Mouse (Mus musculus) NIH3T3 (cell line): ENCODE results near the gene Olfr1369-ps1.
"Not testable (repeated sequence)": the region's sequence is repeated elsewhere in the genome, so short reads cannot be mapped to it uniquely, and the experiment has no call there.

Source experiments
- DNase-seq: peaks from one replicate; pipeline ENCODE4 v3.0.0-alpha.2; 2012; ENCODE audit warnings: low read depth

The Olfr1369-ps1 gene

DNA sequence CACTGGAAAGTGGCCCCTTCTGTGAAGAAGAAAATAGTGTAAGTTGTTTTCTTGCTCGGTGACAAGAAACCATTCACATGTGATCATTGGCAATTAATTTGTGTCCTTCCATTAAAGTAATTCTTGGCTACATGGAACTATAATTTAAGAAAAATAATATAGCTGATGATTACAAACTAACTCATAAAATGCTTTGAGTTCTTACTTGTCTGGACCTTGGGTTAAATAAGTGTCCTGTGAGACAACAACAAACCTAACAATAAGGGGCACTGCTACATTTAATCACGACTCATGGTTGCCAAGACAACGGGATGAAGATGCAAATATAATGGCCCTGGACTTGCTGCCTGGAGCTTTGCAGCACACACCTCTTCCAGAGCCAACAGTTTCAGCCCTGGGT, at the start of gene Olfr1369-ps1:
Olfr1369-ps1 (plus strand) TSS at position 301 of the 400 bp plus-strand sequence.
- not testable (repeated sequence) for DNase-seq

DNA sequence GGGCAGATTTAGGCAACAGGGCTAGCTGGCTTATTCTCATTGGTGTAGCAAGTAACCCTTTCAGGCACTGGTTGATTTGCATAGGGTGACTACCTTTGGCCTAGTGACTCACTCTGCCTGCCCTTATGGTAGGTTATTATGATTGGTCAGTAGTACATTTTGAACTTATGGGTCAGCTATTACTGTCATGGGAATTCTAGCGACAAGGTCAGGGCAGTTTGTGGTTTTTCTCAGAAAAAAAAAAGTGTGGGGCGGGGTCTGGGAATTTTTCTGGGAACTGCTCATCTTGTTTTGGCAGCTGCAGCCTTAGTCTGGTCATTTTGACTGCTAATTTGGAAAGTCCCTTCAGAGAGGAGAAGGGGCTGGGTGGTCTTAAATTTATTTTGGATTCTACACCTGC, 45.3 kb upstream of the Olfr1369-ps1 start:
- no peak for DNase-seq

DNA sequence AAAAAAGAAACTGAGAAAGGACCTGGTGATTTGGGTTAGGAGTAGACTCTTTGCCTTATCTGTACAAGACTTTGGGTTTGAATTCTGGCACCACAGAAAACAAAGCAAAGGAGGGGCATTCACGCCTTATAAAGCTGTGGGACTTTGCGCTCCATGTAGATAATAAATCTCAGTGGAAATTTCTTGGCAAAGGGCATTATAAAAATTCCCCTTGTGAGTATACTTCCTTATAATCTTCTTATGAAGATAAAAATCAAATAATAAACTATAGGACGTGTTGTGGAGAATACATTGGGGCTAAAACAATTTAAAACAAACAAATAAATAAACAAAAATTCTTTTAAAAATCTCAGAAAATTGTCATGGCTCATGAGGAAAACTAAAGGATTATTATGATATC, 36.4 kb upstream of the Olfr1369-ps1 start, which contains the start of gene Olfr1370:
Olfr1370 (minus strand) TSS at position 101 of the 400 bp plus-strand sequence.
- no peak for DNase-seq

DNA sequence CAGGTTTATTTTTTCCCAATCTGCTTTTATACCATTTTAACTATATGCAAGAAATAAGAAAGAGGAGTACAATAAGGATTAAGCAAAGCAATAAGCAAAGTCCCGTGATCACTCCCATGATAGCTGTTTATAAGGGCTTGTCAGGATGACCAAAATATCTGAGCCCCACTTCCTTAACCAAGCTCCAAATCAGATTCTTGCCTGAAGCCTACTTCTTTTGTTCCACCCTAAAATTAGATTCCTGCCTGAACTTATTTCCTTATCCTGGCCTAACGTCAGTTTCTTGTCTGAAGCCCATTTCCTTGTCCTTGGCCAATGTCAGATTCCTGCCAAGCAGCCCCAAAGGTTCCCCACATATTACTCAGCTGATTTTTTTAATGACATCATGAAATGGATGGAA, 28.6 kb upstream of the Olfr1369-ps1 start:
- DNase-seq: no peak

DNA sequence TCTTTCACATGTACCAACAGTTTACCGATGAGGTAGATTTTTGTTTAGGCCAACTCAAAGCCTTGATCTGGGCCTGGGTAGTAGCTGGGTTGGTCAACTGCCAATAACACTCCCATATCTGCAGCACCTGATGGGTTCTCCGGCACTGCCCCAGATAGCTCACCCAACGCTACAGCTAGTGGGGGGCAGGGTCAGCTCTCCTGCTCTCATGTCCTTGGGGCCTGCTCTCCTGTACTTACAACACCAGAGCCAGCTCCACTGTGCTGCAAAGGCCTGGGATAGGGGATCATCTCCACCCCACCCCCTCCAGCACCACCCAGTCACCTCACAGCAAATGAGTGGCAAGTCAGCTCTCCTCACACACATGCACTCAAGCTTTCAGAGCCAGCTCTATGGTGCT, 1.5 kb upstream of the Olfr1369-ps1 start:
- no peak for DNase-seq

DNA sequence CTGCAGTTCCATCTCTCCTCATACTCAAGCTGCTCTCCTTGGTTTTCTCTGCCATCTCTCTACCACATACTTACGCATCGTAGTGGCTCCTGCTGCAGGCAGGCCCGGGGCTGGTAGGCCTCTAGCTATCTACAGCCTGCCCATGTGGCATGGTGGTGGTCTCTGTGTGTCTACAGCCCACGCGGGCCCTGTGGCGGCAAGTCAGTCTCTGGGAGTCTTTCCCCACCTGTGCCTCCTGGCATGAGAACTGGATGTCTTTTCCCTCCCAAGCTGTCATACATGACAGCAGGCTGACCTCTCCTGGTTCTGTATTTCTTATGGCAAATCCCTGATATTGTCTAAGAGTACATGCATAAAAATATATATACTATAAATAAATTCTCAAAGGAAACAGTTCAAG, 842 bp upstream of the Olfr1369-ps1 start:
- DNase-seq: no peak

DNA sequence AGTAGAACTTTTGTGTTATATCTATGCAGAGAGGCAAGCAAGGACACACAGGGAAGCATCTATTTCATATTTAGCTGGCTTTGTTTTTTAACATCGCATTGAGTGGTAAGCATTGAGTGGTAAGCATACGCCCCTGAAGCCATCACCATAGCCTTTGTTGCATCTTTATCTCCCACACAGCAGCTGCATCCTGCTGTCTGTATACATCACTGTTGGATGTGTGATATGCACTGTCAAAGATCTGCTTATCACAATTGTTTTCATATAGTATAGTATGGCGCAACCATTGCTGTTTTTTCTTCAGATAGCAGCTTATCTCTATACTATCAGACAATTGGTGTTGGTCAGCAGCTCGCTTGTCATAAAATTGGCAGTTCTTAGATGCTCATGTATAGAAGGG, 2.8 kb downstream of the Olfr1369-ps1 start:
- DNase-seq: no peak

DNA sequence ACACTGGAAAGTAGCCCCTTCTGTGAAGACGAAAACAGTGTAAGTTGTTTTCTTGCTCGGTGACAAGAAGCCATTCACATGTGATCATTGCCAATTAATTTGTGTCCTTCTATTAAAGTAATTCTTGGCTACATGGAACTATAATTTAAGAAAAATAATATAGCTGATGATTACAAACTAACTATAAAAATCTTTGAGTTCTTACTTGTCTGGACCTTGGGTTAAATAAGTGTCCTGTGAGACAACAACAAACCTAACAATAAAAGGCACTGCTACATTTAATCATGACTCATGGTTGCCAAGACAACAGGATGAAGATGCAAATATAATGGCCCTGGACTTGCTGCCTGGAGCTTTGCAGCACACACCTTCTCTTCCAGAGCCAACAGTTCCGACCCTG, 18.1 kb downstream of the Olfr1369-ps1 start, which contains the start of gene Olfr263:
Olfr263 (plus strand) TSS at position 301 of the 400 bp plus-strand sequence.
- DNase-seq: not testable (repeated sequence)

DNA sequence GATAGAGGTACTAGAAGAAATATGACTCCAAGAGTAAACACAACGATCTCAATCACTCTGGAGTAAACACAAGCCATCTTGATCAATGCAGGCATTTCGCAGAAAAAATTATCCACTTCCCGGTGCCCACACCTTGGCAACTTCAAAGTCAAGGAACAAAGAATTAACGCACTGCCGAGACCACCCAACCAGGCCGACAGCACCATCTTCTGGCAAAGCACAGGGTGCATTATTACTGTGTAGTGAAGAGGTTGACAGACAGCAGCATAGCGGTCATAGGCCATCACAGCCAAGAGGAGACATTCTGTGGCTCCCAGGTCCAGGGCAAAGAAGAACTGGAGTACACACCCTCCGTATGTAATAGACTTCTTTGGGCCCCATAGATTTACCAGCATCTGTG, 31.1 kb downstream of the Olfr1369-ps1 start:
- DNase-seq: no peak

DNA sequence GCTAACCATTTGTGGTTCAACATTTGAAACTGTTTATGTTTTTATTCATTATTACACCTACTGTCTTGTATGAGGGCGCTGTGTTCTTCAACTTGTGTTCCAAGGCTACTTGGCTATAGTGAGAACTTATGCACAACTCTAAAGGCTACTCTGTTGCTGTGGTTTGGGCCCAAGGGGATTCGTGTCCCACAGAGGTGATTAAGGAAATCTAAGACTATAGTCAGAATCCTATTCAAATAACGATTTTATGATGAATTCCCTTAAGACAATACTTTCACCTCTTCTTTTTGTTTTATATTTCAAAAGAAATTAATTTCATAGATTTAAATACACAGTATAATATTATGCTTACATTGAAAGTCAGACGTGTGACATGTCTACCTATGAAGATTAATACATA, 34.5 kb downstream of the Olfr1369-ps1 start, which contains the start of gene Olfr1368:
Olfr1368 (minus strand) TSS at position 101 of the 400 bp plus-strand sequence.
- DNase-seq: no peak

DNA sequence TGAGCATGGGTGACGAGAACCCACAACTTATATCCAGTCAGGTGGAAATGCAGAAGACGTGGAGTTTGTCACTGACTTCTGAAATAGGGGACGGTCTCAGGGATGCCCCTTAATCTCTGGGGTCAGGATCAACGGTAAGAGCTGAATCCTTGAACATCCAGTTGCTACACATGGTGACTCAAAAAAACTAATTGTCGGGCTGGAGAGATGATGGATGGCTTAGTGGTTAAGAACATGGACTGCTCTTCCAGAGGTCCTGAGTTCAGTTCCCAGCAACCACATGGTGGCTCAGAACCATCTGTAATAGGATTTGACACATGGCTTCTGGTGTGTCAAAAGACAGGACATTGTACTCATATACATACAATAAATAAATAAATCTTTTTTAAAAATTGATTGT, 44.6 kb downstream of the Olfr1369-ps1 start:
- no peak for DNase-seq

DNA sequence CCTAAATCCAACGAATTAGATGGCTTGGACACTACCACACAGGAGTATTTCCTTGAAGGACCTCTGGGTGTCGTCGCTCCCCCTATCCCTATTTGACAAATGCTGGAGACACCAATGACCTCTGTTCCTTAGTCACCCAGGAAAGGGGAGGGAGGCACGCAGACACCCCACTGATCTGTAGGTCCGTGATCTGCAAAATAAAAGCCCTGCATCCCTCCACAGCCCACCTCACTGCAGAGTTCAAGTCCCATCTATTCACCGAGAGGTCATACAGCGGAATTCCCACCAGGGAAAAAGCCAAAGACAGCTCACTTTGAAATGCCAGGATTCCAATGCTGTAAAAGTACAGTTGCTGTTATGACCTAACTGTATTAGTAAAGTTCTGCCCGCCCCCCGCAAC, 46.8 kb downstream of the Olfr1369-ps1 start:
- no peak for DNase-seq

DNA sequence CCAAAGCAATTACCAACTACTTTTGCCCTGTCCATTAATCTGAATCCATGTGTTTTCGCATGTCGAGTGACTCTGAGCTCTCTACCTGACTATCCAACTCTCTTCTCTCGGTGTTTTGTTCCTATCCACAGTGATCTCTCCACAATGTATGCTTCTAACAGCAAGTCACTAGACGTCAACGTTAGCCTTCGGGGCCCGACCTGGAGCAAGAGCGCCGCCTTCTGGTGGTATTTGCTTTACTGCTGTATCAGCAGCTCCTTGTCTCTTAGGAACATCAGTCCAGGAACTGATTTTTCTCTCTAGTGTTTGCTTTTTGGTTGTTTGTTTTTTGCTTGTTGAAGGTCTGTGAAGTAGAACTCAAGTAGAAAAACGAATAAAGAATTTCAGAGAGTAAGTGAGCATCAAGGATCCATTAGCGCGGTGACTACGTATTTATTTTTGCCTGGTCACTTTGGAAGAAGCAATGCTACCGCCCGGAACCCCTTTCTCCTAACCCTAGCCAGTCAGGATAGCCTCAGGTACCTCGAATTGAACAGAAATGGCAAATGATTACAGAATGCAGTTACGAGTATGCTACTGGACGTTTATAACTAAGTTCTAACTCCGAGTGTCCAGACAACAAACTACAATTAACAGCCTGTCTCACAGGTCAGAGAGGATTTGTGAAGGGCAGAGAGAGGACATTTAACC, 47.6 kb downstream of the Olfr1369-ps1 start:
- peak; percentile 91 for DNase-seq

DNA sequence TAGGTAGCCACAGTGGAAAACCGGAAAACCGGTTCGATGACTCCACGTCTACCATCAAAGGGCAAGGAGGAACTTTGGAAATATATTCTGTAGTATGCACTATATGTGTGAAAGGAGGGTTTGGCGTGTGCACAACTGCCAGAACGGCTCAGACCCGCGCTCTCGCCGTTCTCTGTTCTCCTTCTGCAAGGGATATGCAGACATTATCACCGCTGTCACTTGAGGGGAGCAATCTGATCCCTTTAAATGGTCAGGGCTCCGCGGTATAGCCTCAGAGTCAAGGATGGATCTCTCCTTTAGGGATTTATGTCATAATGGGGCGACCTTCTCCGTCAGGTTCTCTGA, 48.2 kb downstream of the Olfr1369-ps1 start:
- DNase-seq: no peak

DNA sequence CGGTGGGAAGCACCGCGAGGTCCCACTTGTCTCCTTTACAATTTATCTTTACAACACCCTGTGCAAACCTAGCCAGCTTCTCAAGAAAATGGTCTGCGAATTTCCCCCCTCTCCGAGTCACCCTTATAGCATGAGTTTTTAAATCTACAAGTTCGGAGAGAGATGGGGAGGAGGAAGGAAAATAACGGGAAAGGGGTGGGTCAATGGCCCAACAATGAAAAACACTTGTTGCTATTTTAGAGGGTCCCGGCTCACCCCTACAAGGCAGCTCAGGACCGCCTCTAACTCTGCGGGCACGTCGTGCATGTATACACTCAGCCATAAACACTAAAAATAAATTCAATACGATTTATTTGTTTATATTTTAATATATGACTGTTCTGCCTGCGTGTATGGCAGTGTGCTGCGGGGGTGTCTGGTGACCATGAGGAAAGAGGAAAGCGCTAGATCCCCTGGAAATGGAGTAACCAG, 48.8 kb downstream of the Olfr1369-ps1 start:
- DNase-seq: no peak

DNA sequence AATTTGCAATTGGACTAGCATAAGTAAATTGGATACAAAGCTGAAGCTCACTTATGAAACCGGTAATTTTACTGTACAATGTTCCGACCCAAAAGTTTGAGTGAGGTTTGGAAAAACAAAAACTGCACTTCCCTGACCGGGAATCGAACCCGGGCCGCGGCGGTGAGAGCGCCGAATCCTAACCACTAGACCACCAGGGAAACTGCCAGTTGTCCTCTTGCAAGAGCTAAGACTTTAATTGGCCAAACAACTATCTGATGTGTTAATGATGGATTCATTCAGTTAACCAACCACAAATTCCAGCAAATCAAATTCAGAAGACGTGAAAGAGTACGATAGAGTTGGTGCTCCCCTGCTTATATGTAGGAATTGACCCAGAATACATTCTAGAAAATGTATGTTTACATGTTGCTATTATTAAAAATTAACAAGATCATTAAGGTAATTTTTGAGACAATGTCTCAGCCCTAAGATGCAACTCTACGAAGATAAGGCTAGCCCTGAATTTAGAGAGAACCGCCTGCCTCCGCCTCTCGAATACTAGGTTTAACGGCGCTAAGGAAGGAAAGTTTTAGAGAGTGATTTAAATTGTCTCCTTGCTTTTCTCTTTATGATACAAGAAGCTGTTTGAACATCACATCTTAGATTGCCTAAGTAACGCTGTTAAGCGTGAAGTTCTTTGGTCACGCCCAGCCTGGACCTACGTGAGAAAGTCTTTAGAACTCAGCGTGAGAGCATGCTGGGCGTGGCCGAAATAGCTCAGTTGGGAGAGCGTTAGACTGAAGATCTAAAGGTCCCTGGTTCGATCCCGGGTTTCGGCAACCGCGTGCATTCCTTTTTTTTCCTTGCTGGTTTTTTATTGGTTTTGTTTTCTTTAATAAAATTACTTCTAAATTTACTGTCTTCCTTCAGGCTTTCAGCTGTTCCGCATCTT, 49.6 kb downstream of the Olfr1369-ps1 start:
- DNase-seq: peak; percentile 94

DNA sequence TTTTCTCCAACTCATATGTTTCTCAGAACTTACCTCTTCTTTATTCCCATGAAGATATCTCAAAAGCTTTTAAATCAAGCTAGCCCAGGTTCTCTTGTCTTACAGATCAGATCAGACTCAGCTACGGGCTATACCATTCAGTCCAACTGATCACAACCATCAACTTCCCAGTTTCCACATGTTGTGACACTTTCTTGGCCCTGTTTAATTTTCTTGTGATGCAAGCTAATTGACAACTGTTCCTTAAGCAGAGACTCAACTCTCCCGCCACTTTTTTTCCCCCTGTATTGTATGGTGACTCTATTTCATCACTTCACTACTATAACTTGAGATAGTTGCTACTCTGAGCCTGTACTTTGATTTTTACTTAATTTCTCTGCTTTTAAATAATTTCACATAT, 50.3 kb downstream of the Olfr1369-ps1 start:
- DNase-seq: no peak

DNA sequence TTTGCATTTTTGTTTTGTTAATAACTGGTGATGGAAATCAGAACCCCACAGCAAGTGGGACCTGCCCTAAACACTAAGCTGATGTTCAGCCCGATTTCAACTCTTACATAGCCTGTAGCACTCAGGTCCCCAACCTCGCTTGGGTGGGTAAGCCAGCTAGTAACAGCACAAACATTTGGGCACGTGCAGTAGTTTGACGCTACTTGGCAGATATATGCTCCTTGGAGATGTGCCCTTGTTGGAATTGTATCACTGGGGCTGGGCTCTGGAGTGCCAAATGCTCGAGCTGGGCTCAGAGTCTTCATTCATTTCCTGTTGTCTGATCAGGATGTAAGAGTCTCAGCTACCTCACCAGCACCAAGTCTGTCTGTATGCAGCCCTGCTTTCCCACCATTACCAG, 51.3 kb downstream of the Olfr1369-ps1 start:
- no peak for DNase-seq

DNA sequence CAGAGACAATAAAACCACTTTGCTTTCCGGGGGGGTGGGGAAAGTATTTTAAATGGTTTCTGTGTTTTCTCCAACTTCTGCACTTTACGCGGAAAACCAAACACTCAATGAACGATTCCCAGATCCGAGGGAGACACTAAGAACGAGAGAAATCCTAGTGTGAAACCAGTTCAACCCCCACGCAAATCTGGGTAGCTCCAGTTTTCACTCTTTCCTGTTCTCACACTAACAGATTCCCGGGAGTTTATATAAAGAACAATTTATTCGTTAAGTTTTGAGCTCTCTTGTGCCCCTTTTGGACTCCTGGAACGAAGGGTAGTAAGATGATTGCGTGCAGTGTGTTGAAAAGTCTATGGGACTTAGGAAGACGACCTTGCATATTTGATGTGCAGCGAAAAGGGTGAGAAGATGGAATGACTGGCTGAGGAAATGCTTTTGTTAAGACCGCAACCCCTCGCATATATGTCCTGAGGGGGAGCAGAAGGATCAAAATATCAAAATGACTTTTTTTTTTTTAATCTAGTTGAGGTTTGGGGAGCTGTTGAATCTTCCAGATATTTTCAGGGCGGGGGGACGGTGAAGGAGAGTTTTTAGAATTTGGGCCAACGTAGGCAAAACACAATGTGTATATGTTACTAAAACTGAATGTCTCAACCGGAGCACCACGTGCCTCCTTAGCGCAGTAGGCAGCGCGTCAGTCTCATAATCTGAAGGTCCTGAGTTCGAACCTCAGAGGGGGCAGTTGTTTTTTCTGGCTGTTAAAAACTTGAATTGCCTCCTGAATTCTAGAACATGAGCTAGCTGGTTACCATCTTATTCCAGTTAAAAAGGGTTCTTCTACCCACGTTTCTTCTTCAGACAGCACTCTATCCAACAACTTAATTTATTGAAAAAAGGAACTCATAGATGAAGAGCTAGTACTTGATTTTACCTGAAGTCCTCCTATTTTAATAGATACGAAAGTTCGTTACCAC, 55.9 kb downstream of the Olfr1369-ps1 start:
- peak; percentile 88 for DNase-seq

DNA sequence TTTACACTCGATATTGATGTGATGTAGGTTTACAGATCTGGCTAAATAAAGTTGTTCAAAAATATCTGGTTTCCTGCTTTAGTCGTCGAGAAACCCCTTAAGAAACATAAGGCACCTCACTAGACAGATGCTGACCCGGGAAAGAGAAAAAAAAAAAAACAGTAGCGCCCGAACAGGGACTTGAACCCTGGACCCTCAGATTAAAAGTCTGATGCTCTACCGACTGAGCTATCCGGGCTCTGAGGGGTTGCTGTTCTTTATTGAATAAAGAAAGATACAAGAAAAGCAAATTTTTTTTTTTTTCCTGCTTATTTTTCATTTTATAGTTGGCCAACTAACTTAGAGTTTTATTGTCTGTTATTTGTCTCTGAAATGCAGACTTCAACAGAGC, 56.6 kb downstream of the Olfr1369-ps1 start:
- DNase-seq: peak; percentile 55

DNA sequence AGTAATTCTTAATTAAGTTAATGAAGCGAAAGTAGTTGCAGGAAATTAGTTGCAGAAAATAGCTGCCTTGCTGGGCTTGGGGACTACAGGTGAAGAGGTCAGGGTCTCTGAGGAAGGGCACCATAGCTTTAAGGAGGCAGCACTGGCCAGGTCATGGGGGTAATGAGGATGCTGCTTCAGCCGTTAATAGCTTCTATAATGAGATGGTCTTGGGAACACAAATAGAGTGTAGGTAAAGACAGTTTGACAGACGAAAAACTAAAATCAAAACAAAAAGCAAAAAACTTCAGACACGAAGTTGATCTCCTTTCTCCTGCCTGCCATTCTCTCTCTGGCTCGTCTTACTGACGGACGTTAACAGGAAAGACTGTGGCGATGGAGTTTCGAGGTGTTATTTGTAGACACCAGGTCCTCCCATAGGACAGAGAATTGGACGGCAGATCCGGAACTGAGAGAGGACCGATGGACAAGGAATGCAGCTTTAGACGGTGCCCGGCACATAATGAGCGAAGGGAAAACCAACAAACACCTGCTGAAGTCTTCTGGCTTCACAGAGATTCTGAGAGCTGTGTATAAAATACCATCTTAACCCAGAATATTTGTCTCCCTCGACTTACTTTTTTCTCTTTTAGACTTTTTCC, 57.2 kb downstream of the Olfr1369-ps1 start:
- peak; percentile 22 for DNase-seq
